Mouse (Mus musculus) Patski (cell line): ENCODE results near the gene Hibch. TPM values are rescaled to one million over a fixed set of nuclear protein-coding genes. Genes with fewer than 3 reads are reported as not detected.
A peak's percentile ranks its signal among the peaks of the same experiment; 100 is the strongest.

Experiments used
- ATAC-seq: fragments of 100-300 bp; one replicate; pipeline ENCODE4 v1.8.0; 2021
- CTCF ChIA-PET: fragments of 350-600 bp; sonication (Branson Sonifier 250); formaldehyde crosslinking; loops from one replicate; lab custom pipeline; 2022; ENCODE audit warnings: inconsistent platforms; lab: Charles Lee
- POLR2A ChIA-PET: fragments of 350-600 bp; sonication (Branson Sonifier 250); formaldehyde crosslinking; loops from one replicate; lab custom pipeline; 2022; ENCODE audit warnings: antibody characterized with exemption, inconsistent platforms; lab: Charles Lee
- DNase-seq: peaks from one replicate; pipeline ENCODE4 v3.0.0-alpha.2; 2011; ENCODE audit warnings: low read depth, low spot score
- H3K27me3 ChIP-seq: fragments of 371-371 bp; one replicate; pipeline ENCODE4 v1.5.1; 2021
- CTCF ChIP-seq: fragments of 100-300 bp; IDR thresholded peaks from one replicate; pipeline ENCODE4 v1.5.1; 2021
- in situ Hi-C: fragments of 300-500 bp; cut with MboI; formaldehyde crosslinking; loops from 3 replicates; pipeline ENCODE4 v1.11.1; 2018; ENCODE audit warnings: low pct_unique_long_range_greater_than_20kb, mixed read lengths
- polyA plus RNA-seq: library from polyadenylated mRNA; unstranded; gene quantifications from one replicate; pipeline ENCODE4 v1.2.3, GENCODE M21; 2021

Gene Hibch
- polyA plus RNA-seq, 1 experiment from 2014 or later, result 40.1 TPM

DNA sequence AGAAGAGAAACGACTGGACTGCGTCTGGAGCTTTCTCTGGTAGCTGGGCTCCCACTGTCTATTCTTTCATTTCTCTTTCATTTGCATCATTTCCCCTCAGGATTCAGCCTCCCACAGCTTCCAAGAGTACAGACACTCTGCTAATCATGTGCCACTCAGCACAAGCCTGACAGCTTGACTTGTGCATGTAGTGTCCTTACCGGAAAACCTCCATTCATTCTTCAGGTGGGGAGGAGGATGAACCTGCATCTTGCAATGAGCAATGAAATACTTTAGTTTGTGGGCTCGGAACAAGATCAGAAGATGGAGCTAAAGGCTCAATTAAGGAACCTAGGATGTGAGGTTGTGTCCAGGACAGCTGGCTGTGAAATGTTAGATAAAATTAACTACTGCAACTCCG is 107.4 kb downstream of the Hibch start:
- in situ Hi-C loops, result loop anchor here (10.0 kb wide), 1 partner anchor 307 kb away; no protein-coding TSS in a partner anchor
- DNase-seq (no peak), ATAC-seq (no peak)
- no peak for TF ChIP-seq CTCF
- ChIA-PET POLR2A (no interaction called here), CTCF (interaction anchor here (1.0 to 2.0 kb wide), 3 partner anchors 9 to 16 kb away, joined by 3 to 7 read pairs (median 4); no protein-coding TSS in a partner anchor)
- H3K27me3 ChIP-seq, result peaks cover 14% of the 10 kb centered on the region

- no peak for ATAC-seq
- ChIA-PET POLR2A (interaction anchor here (0.6 kb wide), 1 partner anchor 16 kb away, joined by 6 read pairs; no protein-coding TSS in a partner anchor), CTCF (interaction anchor here (1.0 to 2.0 kb wide), 2 partner anchors 11 to 16 kb away, joined by 4 to 7 read pairs; no protein-coding TSS in a partner anchor)
- peaks cover 15% of the 10 kb centered on the region for H3K27me3 ChIP-seq
- DNase-seq, result no peak
- in situ Hi-C loops, result loop anchor here (10.0 kb wide), 1 partner anchor 308 kb away; no protein-coding TSS in a partner anchor
- TF ChIP-seq CTCF, result no peak
These were observed 108.0 kb downstream of the Hibch start for GRCm38 (mm10) chr1:52952551-52953397.

DNA sequence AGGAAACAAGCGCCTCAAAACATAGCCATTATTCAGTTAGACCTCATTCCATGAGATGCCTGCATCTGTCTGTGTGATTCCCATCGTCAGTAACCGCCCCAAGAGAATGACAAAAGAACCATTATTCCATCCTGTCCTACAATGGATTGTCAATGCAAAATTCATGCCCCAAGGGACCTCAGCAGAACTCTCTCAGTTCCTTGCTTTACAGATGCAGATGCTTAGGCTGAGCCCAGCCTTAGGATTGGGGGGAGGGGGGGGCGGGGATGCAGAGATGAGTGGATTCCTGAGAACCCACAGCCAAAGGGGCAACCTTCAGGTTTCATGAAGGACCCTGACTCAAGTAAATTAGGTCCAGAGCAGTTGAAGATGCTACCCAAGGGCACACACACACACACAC is 108.8 kb downstream of the Hibch start:
- ATAC-seq (no peak), DNase-seq (no peak)
- CTCF ChIA-PET, result no interaction called here
- H3K27me3 ChIP-seq, result peaks cover 23% of the 10 kb centered on the region
- no peak for TF ChIP-seq CTCF
- POLR2A ChIA-PET, result no interaction called here
- in situ Hi-C loops, result loop anchor here (10.0 kb wide), 1 partner anchor 309 kb away; no protein-coding TSS in a partner anchor

DNA sequence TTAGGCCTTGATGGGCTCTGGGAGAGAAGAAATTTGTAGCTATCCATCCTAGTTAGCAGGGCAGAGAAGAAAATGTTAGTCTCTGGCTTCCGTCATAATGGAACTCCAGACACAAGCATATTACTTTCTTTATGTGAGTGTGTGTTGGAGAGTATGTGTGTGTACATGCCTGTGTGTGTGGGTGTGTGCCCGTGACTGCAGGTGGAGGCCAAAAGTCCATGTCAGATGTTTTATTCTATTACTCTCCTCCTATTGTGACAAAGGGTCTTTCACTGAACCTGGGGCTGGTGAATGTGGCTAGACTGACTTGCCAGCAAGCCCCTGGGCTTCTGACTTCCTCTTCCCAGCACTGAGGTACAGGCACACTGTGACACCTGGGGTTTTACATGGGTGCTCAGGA is 109.7 kb downstream of the Hibch start:
- ChIA-PET CTCF (interaction anchor here (1.5 kb wide), 1 partner anchor 9 kb away, joined by 3 read pairs; no protein-coding TSS in a partner anchor), POLR2A (no interaction called here)
- in situ Hi-C loops, result loop anchor here (10.0 kb wide), 1 partner anchor 310 kb away; no protein-coding TSS in a partner anchor
- peaks cover 29% of the 10 kb centered on the region for H3K27me3 ChIP-seq
- ATAC-seq, result no peak
- DNase-seq, result no peak
- TF ChIP-seq CTCF, result no peak

DNA sequence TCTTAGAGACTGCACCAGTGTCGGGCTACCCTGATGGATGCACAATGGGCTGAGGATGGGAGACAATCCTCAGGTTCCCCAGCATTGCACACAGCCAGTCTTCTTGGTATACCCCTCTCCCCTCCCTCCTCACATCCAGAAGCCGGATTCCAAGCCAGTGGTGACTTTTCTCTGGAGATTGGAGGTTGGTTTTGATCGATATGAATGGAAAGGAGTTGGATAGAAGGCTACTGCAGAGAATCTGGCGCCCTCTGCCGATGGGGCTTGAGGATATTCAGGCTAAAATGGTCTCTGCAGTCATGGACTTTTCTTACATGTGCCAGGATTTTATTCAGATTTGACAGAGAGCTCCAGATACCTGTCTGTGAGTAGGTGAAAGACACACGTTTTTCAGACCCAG is 110.4 kb downstream of the Hibch start:
- POLR2A ChIA-PET, result no interaction called here
- in situ Hi-C loops, result loop anchor here (10.0 kb wide), 1 partner anchor 310 kb away; no protein-coding TSS in a partner anchor
- ATAC-seq, result no peak

DNA sequence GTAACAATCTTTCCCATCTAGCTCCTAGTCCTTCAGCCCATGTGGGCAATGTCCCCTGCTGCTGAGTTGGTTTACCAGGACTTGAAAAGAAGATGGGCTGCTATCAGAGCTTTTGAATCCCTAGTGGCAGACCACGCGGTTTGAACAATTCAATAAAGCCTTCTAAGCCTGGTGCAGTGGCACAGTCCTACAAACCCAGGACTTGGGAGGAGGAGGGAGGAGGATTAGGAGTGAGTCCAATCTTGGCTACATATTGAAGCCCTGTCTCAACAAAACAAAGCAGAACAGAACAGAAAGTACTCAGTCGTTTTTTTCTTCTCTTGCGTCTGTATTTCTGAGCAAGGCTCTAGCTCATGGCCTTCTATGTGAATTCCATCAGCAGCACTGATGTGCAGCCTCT is 112.0 kb downstream of the Hibch start:
- DNase-seq (no peak), ATAC-seq (no peak)
- in situ Hi-C loops, result loop anchor here (10.0 kb wide), 1 partner anchor 312 kb away; no protein-coding TSS in a partner anchor
- H3K27me3 ChIP-seq, result peaks cover 30% of the 10 kb centered on the region
- CTCF ChIA-PET, result no interaction called here
- POLR2A ChIA-PET, result no interaction called here
- no peak for TF ChIP-seq CTCF

More for the DNA sequence above, 110.4 kb downstream of the Hibch start:
- peak; percentile 78 for TF ChIP-seq CTCF
- H3K27me3 ChIP-seq, result peaks cover 29% of the 10 kb centered on the region
- no peak for DNase-seq
- CTCF ChIA-PET, result interaction anchor here (1.1 to 1.5 kb wide), 3 partner anchors 8 to 18 kb away, joined by 3 to 4 read pairs (median 3); no protein-coding TSS in a partner anchor

DNA sequence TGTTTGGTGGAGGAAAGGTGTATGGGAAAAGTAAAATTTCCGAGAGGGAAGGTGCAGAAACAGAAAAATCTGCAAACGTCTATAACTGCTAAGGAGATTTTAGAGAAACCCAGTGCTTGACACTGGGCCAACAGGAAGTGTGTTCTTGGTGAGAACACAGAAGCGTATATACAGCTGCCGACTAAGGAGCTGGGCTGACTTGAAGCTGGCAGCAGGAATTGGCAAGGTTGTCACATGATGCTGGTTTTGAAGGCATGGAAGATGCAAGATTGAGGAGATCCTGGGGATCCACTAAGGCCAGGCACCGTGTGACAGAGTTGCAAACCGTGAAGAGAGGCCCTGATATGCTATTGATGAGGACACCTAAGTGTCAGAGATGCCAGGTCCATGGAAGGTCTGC is 115.5 kb downstream of the Hibch start:
- ATAC-seq, result no peak
- no peak for TF ChIP-seq CTCF
- H3K27me3 ChIP-seq, result peaks cover 22% of the 10 kb centered on the region
- DNase-seq, result no peak
- ChIA-PET POLR2A (no interaction called here), CTCF (interaction anchor here (0.9 to 1.5 kb wide), 3 partner anchors 9 to 40 kb away, joined by 3 read pairs; no protein-coding TSS in a partner anchor)
- in situ Hi-C loops, result no loop called here

- ChIA-PET POLR2A (no interaction called here), CTCF (interaction anchor here (1.0 to 1.5 kb wide), 2 partner anchors 8 to 11 kb away, joined by 3 to 4 read pairs; no protein-coding TSS in a partner anchor)
- no peak for DNase-seq
- no peak for ATAC-seq
- TF ChIP-seq CTCF, result no peak
- in situ Hi-C loops, result no loop called here
- peaks cover 28% of the 10 kb centered on the region for H3K27me3 ChIP-seq
These were observed 118.4 kb downstream of the Hibch start for GRCm38 (mm10) chr1:52963097-52963496.

DNA sequence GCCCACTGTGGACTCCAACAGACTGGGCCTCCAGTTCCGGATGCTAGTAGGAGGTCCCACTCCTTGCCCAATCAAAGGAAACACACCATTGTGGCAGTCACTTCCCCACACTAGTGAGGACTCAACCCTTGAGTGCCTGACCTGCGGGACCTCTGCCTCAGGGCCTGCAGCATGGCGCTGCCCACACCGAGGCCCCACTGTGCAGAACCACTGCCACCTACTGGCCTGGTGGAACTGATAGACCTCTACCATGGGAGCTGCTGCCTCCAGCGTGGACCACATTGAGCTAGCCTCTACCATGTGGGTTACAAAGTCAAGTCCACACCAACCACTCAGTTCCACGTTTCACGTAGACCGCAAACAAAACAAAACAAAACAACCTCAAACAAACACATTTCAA is 119.9 kb downstream of the Hibch start:
- CTCF ChIA-PET, result interaction anchor here (1.5 kb wide), 1 partner anchor 13 kb away, joined by 4 read pairs; no protein-coding TSS in a partner anchor
- no peak for TF ChIP-seq CTCF
- in situ Hi-C loops, result no loop called here
- no peak for ATAC-seq
- H3K27me3 ChIP-seq, result peaks cover 32% of the 10 kb centered on the region
- DNase-seq, result no peak
- POLR2A ChIA-PET, result no interaction called here

Other genes starting within 250 kb of the Hibch start
- gene Nemp2, start 214.2 kb upstream of the Hibch start, polyA plus RNA-seq, result 6.6 TPM
- gene Mfsd6, start 117.5 kb upstream of the Hibch start, polyA plus RNA-seq, result 20.9 TPM
- 24.3 TPM for gene Inpp1, start 27.2 kb upstream of the Hibch start, polyA plus RNA-seq
- gene 1700019D03Rik, start 175.2 kb downstream of the Hibch start, polyA plus RNA-seq, result 0.12 TPM
- gene Mstn, start 216.7 kb downstream of the Hibch start, polyA plus RNA-seq, result not detected